Mouse (Mus musculus): Measurements from ENCODE around the gene Ggct.
"Not testable (repeated sequence)": the region's sequence is repeated elsewhere in the genome, so short reads cannot be mapped to it uniquely, and the experiment has no call there.

Gene Ggct

DNA sequence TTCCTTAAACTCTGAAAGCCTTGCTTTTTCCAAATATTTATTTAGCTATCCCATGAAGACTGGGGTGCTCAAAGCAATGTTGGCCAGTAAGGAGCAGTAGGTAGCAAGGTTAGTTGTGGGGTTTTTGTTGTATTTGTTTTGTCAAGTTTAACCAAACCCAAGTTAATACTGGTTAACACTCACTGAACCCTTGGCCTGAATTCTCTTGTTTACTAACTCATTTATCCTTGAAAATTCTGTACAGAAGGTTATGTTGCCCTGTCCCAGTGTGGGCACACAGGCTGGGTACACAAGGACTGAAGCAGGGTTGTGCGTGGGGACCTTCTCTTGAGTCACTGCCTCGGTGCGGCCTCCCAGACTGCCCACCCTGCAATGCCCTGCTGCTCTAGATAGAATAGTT lies 3.6 kb upstream of the Ggct start:
- in situ Hi-C loops (cut with MboI): no loop called here

DNA sequence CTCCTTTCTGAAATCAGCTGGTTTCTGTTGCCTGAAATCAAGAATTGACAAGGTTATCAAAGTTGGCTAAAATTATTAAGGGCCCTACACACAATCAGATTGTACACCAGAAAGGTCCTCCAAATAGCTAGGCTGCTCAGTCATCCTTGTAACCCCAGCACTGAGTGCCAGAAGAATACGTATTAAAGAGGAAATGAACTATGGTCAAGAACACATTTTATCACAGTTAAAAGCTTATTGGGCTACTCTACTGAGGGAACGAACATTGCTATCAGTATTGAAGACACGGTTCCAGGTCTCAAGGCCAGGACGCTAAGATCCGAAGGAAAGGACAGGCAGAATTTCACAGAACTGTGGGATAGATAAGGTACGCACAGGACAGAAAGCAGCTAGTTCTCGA lies 609 bp downstream of the Ggct start:
- in situ Hi-C loops (cut with MboI): no loop called here

DNA sequence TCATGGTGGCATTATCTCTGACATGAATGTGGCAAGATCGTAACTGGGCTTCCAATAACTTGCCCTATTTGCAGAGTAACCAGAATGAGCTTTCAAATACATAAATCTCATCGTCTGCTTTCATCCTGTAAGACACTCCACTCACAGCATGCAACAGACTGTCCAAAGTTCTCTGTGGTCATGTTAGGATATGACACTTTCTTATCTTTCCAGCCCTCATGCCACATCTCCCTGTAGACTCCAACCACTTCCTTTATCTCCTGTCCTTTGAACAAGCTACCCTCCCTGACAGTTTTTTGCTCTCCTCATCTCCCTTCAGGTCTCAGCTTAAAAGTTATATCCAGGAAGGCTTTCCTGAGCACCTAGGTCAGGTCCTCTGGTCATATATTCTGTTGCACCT lies 1.6 kb downstream of the Ggct start:
- in situ Hi-C loops (cut with MboI): no loop called here

DNA sequence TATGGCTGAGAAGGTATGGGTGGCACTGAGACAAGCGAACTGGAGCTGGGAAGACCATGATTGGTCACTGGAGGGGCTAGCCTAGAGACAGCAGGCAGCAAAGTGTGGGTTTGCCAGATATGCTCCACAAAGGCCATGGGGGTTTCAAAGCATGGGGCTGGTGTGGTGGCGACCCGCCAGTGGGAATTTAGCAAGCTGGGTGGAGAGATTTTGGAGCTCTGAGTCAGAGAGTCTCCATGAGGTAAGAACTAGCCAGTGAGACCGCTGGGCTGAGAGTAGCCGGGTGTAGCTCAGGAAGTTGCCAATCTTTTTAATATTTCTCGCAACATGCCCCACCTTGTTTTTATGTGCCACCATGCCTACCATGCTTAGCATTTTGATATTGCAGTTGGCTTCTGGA lies 4.6 kb downstream of the Ggct start:
- in situ Hi-C loops (cut with MboI): no loop called here

DNA sequence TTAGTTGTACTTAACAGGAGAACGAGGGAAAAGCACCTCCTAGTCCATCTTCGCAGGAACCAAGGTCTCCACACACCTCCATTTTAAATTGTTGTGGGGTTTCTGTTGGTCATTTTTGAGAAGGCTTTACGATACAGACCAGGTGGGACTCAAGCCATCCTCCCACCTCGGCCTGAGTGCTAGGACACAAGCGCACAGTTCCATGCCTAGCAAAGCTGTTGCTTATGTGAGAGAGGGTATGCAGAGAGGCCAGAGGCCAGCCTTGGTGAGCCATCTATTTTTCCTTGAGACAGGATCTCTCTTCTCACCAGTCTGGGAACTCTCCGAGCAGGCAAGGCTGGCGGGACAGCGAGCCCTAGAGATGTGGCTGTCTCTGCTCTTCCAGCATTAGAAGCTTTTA lies 8.7 kb downstream of the Ggct start:
- in situ Hi-C loops (cut with MboI): no loop called here

DNA sequence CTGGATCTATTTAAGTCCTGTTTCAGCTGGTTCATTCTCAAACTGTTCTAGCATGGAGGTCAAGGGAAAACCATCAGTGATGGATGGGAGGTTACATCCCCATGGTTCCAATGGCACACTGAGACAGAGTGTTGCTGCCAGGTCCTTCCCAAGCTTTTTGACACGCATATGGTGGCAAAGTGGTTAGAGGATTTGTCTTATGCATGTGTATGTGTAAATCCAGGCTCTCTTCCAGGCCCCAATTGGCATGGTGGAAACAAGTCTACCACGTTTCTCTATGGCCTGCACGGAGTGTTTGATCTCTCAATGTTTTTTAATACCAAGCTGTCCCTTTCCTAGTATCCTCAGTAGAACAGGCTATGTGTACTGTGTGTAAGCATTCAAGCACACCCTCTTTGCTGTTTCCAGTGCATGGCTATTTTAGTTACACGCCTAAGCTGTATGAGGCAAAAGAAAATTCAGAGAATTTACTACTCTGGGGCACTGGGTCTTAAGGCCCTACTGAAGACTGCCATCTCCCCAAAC lies 9.2 kb downstream of the Ggct start:
- in situ Hi-C loops (cut with MboI): no loop called here

DNA sequence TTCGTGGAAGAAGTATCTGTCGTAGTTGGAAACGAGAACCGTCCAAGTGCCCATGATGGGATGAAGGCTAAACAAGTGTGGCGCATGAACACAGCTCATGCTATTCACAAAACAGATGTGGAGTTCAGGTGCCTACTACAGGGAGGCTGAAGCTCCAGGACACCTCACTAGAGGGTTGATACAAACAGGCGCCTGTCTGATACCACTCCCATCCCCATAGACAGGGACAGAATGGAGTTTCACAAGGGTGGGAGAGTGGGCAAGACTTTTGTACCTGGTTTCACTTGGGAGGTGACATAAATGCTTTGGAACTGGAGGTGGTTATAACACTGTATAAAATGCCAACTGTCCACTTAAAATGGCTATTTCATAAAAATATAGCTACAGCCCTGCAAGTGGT lies 13.3 kb downstream of the Ggct start:
- in situ Hi-C loops (cut with MboI): no loop called here

DNA sequence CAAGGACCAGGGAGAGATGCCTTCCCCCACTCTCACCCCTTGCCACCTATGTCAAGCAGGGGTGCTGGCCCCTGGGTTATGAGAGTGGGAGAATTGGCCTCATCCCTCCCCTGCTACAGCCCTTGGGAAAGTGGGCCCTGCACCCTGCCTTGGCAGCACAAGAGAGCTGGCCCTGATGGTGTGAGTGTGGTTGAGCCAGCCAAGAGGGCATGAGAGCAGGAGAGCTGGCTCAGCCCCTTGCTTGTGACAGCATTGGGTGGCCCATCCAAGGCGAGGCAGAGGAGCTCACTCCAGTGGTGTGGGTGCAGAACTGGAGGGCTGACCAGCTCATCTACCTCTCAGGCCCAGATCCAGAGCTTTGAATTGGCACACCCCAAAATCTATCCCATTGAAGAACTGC lies 17.1 kb downstream of the Ggct start:
- in situ Hi-C loops (cut with MboI): no loop called here

DNA sequence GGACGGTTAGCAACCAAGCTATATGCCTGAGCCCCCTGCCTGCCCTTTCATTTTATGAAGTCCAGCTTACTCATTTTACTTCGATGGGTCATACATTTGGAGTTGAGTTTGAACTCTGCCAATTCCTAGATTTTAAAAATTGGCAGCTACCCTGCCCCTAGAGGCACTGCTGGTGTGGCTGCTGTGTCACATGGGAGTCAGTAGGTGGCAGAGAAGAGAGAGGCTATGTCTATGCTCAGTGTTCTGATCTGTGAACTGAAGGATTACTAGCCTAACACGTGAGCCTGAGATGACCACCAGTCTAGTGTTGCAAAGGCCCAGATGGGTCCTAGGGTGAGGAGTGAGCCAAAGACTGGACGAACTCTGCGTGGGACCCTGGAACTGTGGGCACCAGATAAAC lies 18.2 kb downstream of the Ggct start:
- in situ Hi-C loops (cut with MboI): no loop called here

DNA sequence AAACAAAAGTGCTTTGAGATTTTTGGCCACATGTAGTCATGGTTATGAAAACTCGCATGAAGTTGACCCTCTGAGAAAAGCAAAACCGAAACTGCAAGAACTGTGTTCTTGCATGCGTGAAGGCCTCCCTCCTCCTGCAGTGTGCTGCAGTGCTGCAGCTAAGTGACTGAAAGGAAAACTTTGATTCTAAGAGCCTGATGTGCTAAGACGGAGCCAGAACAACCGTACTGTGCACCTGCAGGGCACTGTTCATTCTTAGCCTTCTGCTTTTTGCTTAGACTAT lies 19.9 kb downstream of the Ggct start:
- in situ Hi-C loops (cut with MboI): no loop called here

DNA sequence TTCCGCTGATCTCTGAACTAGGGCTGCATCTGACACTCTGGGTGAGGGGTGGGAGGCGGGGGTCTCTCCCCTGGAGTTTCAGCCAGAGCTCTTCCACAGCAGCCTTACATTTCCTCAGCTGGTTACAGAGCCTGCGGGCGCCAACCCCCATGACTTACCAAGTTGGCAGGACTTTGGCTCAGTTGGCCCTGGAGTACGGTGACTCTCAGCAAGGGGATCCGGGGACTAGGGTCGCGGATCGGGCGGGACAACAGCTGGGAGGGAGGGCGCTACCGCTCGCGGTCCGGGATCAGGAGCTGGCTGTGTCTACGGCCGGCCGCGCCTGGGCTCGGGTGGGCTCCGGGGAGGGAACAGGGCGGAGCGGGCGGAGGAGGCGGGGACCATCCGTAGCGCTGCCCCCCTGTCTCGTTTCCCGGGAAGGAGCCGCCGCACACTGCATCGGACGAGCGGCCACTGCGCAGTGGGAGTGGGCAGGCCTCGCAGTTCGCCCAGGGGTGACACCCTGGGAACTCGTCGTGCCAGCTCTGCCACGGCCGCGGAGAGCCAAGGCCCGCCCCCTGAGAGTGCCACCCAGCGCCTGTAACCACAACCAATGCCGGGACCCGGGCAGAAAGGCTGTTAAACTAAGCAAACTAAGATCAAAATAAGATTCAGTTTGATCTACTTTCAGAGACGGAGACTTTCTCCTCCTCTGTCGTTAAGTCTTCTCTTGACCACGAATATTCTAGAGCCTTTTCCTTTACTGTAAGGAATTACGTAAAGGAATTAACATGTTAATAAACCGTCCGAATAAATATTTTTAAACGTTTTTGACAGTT lies 20.4 kb downstream of the Ggct start, which contains the start of gene Nod1:
Gene Nod1 (minus strand): TSS at position 502 of the 818 bp plus-strand sequence.
- in situ Hi-C loops (cut with MboI): no loop called here

DNA sequence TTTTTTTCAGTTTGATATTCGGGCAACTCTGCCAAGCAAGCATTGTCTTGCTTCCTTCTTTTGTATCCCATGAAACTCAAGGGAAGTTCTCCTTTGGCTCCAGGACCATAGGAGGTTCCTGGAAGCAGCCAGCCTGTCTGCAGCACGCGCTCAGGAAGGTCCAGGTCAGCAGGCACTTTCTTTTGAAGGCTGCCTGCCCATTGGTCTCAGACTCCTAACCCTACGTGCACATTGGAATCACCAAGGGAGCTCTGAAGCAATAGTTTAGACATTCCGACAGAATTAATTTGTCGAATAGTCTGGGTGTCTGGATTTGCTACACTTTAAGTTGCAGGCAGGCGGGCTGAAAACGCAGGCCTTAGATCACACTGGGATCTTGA lies 21.0 kb downstream of the Ggct start:
- in situ Hi-C loops (cut with MboI): no loop called here

DNA sequence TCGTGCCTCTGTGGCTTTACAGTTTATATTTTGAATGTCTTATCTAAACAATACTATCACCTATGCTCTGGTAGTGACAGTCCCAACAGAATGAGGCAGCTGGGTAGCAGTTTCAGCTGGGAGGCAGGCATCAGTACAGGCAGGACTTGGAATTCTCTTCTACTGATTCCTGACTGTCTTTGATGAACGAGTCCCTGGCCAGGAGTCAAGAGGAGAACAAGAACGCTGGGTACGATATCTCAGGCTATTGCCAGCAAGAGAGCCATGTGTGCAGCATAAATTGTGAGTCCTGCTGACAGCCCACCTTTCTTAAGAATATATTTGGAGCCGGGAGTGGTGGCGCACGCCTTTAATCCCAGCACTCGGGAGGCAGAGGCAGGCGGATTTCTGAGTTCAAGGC lies 22.2 kb downstream of the Ggct start:
- in situ Hi-C loops (cut with MboI): no loop called here

DNA sequence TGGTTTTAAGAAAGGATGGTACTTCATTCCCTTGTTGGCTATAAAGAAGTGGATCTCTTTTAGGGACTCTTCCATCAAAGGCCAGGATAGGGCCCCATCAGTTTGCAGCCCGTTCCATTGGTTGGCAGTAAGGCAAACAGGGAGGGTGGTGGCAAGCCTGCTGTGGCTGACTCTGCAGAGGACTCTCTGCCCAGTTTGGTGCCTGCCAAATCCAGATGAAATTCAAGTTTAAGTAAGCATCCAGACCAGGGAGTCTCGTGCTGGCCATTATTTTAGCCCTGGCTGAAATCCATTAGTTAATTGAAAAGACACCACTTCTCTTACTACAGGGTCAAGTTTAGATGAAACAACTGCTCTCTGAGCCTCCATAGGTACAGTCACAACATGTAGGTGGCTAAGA lies 22.9 kb downstream of the Ggct start:
- in situ Hi-C loops (cut with MboI): no loop called here

DNA sequence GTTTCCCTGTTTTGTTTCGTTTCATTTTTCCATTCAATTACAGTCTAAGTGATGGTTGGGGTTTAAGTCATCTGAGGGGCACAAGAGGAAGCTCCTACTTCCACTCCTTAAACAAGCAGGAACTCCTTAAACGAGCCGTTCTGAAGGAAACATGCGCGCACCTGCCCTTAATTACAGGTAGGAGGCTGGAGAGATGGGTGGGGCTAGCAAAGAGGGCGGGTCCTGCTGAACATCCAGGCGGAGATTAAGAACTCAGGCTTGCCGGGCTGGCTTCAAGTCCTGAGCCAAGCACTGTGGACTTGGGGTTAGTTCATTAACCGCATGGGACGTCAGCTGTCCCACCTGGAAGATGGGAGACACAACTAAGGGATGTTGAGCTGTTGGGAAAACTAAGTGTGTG lies 25.2 kb downstream of the Ggct start:
- in situ Hi-C loops (cut with MboI): no loop called here

DNA sequence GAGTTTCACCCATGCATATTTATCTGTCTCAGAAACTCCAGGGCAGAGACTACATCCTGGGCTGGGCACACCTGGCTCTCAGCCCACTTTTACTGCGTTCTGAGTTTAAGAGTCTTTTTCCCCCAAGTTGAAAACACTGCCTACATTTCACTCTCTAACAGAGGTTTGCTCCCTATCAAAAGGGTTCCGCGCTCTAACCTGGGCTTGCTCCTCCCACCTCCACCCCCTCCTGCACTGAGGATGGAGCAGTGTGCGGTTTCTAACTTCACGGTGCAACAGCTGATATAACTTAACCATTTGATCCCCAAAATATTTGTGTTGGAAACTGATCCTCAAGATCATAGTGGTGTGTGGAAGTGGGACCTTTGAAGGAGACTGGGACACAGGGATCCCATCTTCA lies 27.5 kb downstream of the Ggct start:
- in situ Hi-C loops (cut with MboI): no loop called here

DNA sequence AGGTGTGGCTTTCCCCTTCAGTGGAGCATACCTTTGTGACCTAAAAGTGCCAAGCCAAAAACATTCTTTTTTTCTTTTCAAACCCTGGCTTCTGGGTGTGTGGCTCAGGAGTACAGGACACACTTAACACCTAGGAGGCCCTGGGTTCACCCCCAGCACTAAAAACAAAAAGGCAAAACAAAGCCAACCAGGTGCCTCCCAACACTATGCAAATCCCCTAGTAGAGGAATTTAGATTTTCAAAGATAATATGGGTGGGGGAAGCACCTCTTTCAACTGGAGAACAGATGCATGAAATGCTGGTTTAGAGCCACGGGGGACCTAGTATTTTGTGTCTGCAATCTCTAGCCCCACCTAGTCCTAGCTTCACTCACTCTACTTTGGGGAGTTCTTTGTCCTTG lies 28.0 kb downstream of the Ggct start:
- in situ Hi-C loops (cut with MboI): no loop called here

DNA sequence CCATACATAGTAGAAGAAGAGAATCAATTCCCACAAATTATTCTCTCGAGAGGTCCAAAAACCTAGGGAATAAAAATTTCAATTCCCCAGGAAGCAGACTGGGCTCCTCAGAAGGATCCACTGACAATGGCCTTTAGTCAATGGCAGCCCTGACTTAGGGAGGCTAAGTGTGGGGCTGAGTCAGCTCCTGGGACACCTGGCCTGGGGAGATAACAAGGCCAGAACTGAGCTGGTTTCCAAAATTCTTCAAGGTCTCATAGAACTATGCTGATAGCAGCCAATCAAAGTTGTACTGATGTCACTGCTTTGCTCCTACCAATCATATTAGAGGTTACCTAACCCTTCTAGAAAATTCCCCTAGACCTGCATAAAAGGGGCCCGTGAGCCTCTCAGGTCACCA lies 29.2 kb downstream of the Ggct start:
- in situ Hi-C loops (cut with MboI): no loop called here

DNA sequence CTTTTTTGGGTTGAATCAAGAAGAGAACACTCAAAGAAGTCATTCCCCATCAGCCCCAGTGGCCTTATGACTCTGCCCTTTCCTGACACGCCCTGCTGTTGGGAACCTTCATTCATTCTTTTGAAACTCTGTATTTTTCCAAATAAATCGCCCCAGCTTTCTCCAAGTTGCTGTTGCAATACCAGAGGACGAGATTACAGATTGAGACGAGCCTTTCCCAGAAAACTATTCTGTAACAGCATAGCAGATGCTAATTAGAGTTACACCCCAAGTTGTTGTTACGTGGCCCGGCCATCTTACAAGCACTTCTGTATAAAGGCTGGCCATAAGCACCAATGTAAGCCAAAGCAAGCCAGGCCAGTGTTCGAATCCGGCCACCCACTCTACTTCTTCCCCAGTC lies 35.1 kb downstream of the Ggct start:
- in situ Hi-C loops (cut with MboI): no loop called here

DNA sequence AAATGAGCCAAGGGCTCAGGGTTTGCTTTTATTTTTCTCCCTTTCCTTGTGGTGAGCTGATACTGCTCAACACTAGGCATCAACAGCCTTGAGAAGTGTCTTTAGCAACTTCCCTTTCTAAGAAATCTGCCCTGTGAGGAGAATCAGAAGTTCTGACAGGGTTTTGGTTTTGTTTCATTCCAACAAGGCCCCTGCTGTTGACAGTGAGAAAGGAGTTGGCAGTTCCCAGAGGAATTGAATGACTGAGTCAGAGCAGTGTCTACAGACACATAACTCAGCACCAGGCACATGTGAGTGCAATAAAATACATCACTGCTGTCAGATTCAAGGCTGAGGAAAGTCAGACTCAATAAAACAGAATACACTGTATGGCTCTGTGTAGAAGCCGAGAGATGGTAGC lies 36.3 kb downstream of the Ggct start:
- in situ Hi-C loops (cut with MboI): no loop called here

DNA sequence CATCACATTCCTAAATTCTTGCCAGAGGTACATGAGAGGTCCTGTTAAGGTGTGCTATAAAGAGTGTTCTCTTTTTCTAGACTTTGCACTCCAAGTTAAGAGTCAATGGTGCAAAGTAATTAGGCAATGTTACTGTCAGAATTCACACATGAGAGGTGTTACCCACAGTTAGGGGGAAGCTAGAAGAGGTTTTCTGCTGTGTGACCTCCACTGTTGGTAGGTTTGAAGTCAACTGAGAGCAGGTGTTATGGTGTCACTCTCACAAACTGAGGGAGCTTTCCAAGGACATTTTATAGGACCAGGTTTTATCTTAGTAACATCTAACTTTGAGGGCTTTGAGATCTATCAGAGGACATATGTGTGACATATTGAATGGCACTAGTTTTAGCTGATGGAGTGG lies 36.8 kb downstream of the Ggct start:
- in situ Hi-C loops (cut with MboI): no loop called here

DNA sequence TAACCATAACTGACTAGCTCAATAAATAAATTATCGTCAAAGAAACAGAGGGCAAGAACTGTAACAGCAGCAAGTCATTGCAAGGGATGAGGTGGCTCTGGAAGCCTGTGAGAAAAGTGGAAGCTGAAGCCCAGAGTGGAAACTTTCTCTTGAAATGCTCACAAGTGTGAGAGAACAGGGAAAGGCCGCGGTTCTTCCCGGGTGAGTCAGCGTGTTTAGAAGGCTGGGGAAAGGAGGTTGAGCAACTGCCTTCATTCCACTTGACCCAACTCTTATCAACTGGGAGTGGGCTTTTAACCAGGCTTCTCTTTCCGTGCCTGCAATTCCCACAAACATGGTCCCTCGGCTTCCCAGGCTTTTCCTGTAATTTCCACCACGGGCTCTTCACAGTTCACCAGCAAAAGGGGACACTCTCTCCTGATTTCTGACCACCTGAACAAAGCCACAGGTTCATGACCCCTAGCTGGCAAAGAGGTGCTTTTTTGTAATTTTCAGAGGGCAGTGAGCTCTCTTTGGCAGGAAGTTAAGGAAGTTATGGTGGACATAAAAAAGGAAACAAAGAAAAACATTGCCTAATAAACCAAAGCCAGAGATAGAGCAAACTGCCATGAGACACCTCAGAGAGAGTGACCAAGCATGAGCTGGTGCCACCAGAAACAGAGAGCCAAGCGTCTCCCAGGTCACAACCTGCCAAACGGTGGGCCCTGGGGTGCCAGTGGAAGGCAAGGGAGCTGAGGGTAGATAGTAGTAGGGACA lies 37.9 kb downstream of the Ggct start:
- in situ Hi-C loops (cut with MboI): no loop called here

DNA sequence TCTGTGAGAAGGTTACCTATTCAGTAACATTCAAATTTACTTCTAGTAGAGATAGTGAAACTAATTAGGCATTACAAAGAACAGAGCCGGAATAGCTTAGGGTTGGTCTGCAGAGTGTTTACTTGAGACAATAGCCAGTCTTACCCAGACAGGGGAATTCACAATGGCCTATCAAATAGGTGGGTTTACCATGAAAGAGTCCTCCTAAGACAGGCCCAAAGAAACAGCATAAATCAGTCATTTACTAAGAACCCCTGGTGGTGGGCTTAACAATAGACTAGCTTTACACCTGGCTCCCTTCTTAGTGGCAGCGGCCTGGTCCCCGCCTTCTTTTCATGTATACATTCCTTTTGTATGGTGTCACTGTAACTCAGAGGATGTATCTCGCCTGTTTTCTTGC lies 39.4 kb downstream of the Ggct start:
- in situ Hi-C loops (cut with MboI): not testable (repeated sequence)

DNA sequence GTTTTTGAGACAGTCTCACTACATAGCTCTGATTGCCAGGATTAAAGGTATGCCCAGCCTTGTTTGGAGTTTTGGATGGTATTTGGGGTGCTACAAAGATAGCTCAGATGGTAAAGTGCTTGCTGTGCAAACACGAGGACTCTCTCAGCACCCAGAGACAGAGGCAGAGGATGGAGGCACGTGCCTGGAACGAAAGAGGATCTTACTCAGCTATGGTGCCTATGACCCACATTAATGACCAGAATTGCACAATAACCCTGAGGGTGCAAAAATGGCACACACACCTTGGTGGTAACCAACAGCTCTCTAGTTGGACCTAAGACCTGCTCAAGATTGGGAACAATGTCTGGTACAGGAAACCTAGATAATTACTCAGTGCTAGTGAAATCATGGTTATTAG lies 40.2 kb downstream of the Ggct start:
- in situ Hi-C loops (cut with MboI): no loop called here

Data from mature B cell (primary cell).